Mouse (Mus musculus) hindlimb bud, embryonic 11.5 days (tissue): ENCODE results near the gene Gjd3.

ENCODE experiments used
- DNase-seq: peaks from one replicate; pipeline ENCODE4 v3.0.0-alpha.2; 2012; ENCODE audit warnings: low read depth, low spot score; ENCODE audit errors: extremely low spot score

The Gjd3 gene

GRCm38 (mm10) chr11:98949242-98949957, 33.4 kb downstream of the Gjd3 start:
- DNase-seq, result no peak

DNA sequence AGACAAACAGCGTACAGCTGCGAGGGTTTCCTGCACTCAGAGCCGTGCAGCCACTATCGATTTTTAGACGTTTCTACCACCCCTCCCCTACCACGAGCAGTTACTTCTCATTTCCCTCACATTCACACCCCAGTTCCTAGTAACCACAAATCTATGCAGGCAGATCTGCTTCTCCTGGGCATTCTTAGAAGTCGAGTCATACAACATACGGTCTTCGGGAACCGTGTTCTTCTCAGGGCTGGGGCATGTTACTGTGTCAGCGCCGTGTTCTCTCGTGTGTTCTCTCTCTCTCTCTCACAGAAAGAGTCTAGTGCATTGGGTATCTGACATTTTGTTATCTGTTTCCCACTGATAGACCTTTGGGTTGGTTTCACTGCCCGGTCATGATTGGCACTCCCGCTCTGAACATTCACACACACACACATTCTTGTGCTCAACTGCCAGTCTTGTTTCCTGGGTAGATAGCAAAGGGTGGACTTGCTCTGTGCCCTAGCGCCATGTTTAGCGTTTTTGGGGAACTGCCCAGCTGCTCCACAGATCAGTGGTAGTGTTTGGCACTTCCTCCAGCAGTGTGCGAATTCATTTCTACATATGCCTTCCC, 34.7 kb downstream of the Gjd3 start:
- no peak for DNase-seq

- DNase-seq, result no peak
Measured at GRCm38 (mm10) chr11:98945605-98945977, 37.2 kb downstream of the Gjd3 start.

GRCm38 (mm10) chr11:98944897-98945604, 37.8 kb downstream of the Gjd3 start:
- no peak for DNase-seq

DNA sequence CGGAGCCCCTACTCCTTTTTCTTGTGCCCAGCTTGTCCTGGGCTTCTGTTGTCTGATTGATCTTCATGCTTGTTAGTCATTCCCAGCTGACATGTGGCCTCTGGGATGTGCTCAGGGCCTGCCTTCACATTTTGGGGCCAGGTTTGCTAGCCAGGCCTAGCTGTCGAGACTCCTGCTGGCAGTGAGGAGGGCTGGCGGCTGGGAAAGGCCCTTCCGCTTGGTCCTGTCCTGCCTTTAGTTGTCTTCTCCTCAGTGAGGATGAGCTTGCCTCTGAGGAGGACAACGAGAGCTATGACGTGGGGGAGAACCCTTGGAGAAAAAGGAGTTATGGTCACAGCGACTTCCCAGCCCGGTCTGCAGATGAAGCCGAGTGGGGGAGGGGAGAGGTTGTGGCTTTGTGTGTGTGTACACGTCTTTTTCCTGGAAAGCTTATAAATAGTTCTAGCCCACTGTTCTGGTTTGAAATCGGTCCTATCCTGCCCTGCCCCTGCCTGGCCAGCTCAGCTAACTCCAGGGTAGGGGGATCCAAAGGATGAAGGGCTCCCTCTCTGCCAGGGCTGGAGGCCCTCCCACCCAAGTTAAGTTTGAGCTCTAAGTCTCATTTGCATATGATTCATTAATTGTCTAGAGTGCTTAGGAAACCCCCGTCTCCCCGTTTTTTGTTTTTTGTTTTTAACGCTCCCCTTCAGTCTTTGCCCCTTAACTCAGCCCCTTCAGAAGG, 38.9 kb downstream of the Gjd3 start:
- no peak for DNase-seq

DNA sequence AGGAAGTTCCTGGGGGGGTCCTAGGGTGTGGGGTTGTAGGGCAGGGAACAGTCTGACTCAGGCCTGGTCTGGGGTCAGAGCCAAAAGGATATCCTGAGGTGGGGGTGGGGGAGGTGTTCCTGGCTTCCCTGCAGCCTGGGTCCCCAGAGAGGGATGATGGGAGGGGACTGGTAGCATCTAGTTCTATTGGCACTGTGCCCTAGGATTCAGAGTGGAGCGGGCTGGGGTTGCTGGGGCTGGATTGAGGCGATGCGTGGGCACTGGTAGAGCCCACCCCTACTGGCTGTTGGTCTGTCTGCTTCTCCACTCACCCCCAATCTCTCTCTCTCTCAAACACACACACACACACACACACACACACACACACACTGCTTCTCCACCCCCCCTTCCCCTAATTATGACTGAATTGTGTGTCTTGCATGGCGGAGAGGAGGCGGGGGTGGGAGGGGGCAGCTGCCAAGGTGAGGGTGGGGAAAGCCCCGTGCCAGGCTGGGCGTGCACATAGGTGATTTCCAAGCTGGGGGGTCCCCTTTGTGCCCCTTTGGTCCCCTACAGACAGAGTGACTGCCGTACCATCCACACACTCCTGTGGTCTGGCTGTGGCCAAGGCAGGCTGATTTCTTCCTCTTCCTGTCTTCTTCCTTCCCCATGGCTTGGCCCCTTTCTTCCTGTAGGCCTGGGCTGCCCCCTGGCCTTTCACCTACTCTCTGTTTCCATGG, 39.7 kb downstream of the Gjd3 start:
- DNase-seq, result no peak

- no peak for DNase-seq
Measured at GRCm38 (mm10) chr11:98942555-98942922, 40.3 kb downstream of the Gjd3 start.

DNA sequence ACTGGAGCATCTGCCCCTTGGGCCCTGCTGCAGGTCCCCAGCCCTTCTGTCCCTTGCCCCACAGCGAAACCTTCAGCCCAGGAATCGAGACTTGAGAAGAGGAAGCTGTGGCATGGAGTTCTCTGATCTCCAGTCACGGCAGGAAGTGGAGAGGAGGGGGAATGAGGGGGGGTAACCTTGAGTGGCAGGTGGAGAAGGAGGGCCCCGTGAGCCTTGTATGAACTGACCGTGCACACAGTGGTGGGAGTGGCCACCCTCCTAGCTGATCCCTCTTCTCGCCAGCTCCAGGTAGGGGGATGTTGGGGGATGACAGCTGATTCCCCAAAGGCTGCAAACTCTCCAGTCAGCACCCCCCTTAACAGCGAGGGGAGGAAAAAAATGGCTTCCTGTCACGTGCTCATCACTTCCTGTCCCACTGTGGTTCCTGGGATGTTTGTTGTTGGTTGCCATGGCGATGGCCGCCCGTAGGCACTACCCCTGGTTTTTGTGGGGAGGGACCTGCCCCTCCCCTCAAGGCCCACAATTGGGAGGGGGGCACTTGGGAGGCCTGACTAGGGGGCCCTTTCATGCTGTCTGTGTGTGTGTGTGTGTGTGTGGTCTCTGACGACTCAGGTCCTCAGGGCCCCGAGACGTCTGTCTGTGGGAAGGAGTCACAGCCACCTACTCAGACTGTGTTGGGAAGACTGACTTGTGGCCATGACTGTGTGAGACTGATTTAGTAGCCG, 40.8 kb downstream of the Gjd3 start:
- DNase-seq, result no peak

GRCm38 (mm10) chr11:98941341-98941825, 41.4 kb downstream of the Gjd3 start:
- DNase-seq, result no peak

GRCm38 (mm10) chr11:98940776-98941175, 42.0 kb downstream of the Gjd3 start:
- no peak for DNase-seq

DNA sequence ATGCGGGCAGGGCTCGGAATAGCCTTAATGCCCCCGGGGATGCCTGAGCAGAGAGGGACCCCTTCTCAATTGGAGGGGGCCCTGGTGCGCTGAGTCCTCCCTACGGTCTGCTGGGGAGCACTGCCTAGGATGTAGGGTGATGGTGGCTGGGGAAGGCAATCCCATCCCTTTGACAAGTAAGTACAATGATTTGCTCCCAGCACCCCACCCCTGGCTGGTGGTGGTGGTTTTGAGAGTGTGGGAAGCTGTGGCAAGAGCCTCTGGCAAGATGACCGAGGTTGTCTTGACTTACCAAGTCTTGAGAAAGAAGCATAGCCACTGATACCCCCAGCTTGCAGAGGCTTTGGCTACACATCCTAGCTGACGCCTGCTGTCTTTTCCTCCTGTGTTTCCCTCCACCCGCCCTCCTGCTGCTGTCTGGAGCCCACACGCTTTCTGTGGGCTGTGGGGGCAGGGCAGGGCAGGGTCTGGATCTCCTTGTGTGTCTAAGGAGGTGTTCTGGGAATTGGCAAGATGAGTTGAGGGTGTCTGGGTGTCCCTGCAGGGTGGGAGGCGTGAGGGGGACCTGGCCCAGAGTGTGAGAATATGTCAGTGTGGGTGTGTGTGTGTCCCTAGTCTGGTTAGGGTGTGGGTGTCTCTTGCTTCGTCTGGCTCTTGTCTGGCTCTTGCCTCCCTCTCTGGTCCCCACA, 42.7 kb downstream of the Gjd3 start:
- DNase-seq, result no peak

GRCm38 (mm10) chr11:98939084-98939952, 43.5 kb downstream of the Gjd3 start:
- no peak for DNase-seq

DNA sequence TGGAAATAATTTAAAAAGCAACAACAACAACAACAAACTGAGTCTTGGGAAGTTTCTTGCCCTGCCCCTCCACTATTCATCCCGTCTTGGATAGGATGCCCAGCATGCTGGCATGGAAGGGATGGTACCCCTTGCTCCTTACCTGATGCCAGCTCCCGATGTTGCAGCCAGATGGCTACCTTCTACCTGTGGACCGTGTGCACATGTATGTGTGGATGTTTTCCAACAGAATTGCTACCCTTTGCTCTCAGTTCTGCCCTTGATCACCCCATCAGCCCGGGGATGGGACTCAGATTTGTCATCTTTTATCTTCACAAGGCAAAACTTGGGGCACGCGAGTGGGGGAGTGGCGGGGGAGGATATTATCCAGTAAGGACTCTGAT, 44.1 kb downstream of the Gjd3 start:
- no peak for DNase-seq

- no peak for DNase-seq
Measured at GRCm38 (mm10) chr11:98937914-98938694, 44.7 kb downstream of the Gjd3 start.

- no peak for DNase-seq
Measured at GRCm38 (mm10) chr11:98937410-98937913, 45.4 kb downstream of the Gjd3 start.

GRCm38 (mm10) chr11:98936606-98937409, 46.0 kb downstream of the Gjd3 start:
- DNase-seq, result no peak

DNA sequence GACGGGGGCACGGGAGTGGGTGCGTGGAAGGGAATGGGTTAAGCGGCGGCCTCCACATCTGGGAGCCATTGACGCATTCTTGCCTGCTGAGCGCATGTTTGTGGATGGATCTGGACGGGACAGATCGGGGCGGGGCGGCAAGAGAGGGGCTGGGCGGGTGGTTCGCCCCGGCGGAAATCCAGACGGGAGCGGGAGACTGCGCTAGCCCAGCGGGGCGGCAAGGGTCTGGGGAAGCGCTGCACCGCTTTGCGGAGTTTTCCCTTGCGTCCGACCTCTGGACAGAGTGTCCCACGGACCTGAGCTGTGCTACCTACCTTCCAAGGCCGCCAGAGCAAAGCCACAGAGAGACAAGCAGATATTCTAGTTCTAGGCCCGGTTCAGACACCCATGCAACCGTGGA, 46.6 kb downstream of the Gjd3 start:
- DNase-seq, result no peak
